Mouse (Mus musculus) macrophage (primary cell): Measurements from ENCODE around the gene Ap2b1. TPM values are rescaled to one million over a fixed set of nuclear protein-coding genes. Genes with fewer than 3 reads are reported as not detected.

ENCODE experiments used
- H3K27ac ChIP-seq: fragments of 350-480 bp; formaldehyde crosslinking; 2 replicates; pipeline ENCODE4 v1.9.0; 2021
- H3K36me3 ChIP-seq: fragments of 350-480 bp; formaldehyde crosslinking; 2 replicates; pipeline ENCODE4 v1.9.0; 2021; ENCODE audit errors: inconsistent target
- H3K4me3 ChIP-seq: fragments of 350-480 bp; formaldehyde crosslinking; 2 replicates; pipeline ENCODE4 v1.9.0; 2021; ENCODE audit errors: inconsistent target
- H3K79me2 ChIP-seq: fragments of 350-480 bp; formaldehyde crosslinking; 2 replicates; pipeline ENCODE4 v1.9.0; 2021; ENCODE audit errors: inconsistent target
- WGBS: methylation state at CpG from one replicate; pipeline ENCODE4 v1.1.7; 2026; ENCODE audit warnings: inconsistent platforms; ENCODE audit not compliant: missing documents; 5-methylcytosine and 5-hydroxymethylcytosine counted together
- polyA plus RNA-seq: library from polyadenylated mRNA; stranded (reverse); fragments of 250-400 nt; gene quantifications from 3 replicates; pipeline ENCODE4 v1.2.4, GENCODE M21; 2018; ENCODE audit warnings: inconsistent platforms

Ap2b1 gene
- polyA plus RNA-seq, 1 experiment from 2014 or later: 70.2 TPM

DNA sequence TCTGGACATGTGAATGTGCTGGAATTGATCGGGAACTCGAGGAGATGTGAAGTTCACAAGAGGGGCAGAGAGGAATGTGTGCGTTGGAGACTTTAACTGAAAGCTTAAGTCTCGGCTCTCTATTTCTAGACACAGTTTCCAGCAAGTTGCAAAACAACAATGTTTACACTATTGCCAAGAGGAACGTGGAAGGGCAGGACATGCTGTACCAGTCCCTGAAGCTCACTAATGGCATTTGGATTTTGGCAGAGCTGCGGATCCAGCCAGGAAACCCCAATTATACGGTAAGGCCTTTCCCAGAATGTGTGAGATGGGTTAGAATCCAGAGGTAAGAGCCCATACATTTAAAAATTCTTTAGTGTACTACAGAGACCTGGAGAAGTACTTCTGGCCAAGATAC is 98.8 kb downstream of the Ap2b1 start:
- no peak overlapping the region for H3K27ac ChIP-seq
- no peaks in the 10 kb centered on the region for H3K79me2 ChIP-seq
- no peak overlapping the region for H3K4me3 ChIP-seq
- H3K36me3 ChIP-seq: peaks cover 69% of the 10 kb centered on the region
- 90% methylated on average over 7 of the region's 7 CpGs for WGBS

DNA sequence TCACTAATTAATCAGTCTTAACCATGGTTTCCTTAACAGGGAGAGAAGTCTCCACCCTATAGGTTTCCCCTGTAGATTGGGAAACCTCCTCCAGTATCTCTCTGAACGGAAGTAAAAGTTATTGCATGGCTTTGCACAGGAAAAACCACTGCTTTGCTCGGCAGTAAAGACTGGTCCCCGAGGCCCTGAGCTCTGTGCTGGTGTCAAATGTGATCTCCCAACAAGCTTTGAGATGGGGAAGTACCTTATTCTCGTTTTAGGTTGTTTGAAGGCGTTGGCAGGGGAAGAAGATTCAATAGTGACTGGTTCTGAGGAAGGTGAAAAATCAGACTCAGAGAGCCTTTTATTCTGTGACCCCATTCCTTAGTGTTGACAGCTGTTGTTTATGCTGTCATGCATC is 99.9 kb downstream of the Ap2b1 start:
- Histone ChIP-seq H3K27ac (no peak overlapping the region), H3K36me3 (peaks cover 72% of the 10 kb centered on the region), H3K4me3 (no peak overlapping the region), H3K79me2 (no peaks in the 10 kb centered on the region)
- whole genome bisulfite sequencing: 51% methylated on average over 5 of the region's 5 CpGs

DNA sequence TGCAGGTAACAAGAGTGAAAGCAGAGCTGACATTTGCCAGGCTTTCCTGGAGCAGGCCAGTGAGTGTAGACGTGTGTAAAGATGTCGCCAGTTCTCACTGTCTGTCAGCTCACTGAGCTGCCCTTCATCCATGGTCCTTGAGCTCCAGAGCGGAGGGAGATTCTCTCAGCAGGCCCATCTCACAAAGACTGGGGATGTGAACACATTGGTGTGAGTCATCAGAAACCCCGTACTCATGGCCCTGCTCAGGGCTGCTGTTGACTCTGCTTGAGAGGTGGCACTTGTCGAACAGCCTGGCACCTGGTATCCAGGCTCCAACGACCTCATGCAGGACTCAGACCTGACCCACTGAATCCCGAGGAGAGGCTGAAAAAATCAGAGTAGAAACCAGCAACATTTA is 105.0 kb downstream of the Ap2b1 start:
- Histone ChIP-seq H3K79me2 (no peaks in the 10 kb centered on the region), H3K36me3 (peaks cover 28% of the 10 kb centered on the region), H3K27ac (no peak overlapping the region), H3K4me3 (no peak overlapping the region)
- WGBS: 95% methylated on average over 7 of the region's 7 CpGs

DNA sequence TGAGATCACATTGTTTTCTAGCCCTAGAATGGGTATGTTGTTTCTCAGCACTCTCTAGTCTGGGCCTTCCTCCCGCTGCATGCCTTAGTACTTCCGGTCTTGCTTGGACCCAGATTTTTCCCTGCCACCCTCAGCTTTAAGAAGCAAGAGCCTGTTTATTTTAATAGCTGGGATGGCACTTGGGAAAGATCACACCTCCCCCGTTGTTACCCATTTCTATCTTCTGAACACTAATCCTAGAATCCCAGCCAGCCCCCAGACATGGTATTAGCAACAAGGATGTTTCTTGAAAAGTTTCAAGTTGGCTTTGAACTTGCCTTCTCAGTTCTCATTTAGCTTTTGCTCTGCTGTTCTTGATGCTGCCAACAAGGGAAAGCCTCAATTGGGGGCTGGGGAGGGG is 107.6 kb downstream of the Ap2b1 start:
- Histone ChIP-seq H3K36me3 (peaks cover 19% of the 10 kb centered on the region), H3K79me2 (no peaks in the 10 kb centered on the region), H3K4me3 (no peak overlapping the region), H3K27ac (no peak overlapping the region)
- WGBS: 55% methylated on average over 3 of the region's 3 CpGs

DNA sequence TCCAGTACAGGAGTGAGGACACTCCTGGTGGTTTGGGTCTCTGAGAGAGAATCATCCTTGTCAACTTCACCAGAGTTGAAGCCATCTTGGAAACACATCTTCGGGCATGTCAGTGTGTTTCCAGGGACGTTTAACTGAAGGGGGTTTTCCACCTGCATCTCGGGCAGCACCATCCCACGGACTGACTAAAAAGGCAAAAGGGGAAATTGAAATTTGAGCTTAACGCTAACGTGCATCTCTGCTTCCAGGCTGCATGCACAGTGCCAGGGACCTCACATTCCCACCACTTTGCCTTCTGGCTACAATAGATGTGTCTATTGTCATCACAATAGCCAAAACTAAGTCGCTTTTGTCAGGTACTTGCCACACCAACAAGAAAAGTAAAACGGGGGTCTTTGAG is 109.4 kb downstream of the Ap2b1 start:
- Histone ChIP-seq H3K27ac (no peak overlapping the region), H3K79me2 (no peaks in the 10 kb centered on the region), H3K36me3 (peaks cover 4% of the 10 kb centered on the region; the same call in 1 of the 2 replicates), H3K4me3 (no peak overlapping the region)
- WGBS: 23% methylated on average over 8 of the region's 8 CpGs

DNA sequence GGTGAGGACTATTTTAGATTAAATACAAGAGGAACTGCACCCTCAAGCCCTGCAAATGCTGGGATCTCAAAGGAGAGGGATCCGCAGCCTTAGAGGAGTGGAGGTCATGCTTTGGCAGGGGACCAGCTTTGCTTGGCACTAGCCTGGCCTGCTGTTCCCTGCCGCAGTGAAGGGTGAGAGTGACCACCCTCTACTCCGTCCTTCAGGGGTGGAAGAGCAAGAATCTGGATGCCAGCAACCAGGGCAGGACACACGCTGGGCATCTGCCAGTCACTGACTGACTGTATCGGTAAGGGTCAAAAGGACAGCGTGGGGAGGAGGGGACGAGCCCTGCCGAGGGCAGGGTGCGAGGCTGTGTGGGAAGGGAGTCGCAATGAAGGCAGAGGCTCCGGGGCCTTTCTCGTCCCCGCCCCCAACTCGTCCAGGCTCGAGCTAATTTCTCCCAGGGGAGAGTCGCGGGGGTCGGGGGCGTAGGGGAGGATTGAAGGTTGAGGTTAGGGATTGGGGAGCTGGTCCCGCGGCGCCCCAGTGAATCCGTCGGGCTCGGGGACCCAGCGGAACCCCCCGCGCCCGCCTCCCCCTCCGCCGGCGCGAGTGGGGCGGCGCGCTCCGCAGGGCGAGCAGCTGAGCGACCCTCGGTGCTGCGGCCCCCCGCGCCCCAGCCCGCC is 110.4 kb downstream of the Ap2b1 start, which contains the start of gene Rasl10b:
Rasl10b (plus strand) TSS at position 51 of the 668 bp plus-strand sequence.
- Histone ChIP-seq H3K4me3 (no peak within 1 kb of the TSS), H3K79me2 (no peaks in the 10 kb centered on the region), H3K27ac (no peak within 1 kb of the TSS), H3K36me3 (no peaks in the 10 kb centered on the region)
- WGBS: 8% methylated on average over 39 of the region's 44 CpGs

DNA sequence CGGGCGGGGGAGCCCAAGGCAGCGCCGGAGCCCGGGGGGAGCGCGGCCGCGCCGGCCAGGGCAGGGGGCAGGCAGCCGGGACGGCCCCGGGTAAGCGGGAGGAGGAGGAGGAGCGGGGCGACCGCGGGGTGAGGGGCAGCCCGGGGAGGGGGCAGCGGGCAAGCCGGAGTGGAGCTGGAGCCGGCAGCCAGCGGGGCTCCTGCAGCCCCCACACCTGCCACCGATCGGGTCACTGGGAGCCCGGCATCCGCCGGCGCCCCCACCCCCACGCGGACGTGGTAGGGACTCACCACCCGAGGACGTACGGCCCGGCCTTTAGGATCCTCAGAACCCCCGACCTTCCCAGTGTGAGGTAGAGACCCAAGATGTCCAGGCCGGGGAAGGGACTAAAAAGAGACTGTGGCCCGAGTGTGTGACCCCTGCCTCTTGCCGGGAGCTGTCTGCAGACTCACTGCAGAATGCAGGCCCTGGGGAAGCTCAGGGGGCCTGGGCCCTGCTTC is 111.0 kb downstream of the Ap2b1 start:
- WGBS: 6% methylated on average over 23 of the region's 40 CpGs
- no peaks in the 10 kb centered on the region for H3K79me2 ChIP-seq
- no peak overlapping the region for H3K4me3 ChIP-seq
- no peaks in the 10 kb centered on the region for H3K36me3 ChIP-seq
- no peak overlapping the region for H3K27ac ChIP-seq

DNA sequence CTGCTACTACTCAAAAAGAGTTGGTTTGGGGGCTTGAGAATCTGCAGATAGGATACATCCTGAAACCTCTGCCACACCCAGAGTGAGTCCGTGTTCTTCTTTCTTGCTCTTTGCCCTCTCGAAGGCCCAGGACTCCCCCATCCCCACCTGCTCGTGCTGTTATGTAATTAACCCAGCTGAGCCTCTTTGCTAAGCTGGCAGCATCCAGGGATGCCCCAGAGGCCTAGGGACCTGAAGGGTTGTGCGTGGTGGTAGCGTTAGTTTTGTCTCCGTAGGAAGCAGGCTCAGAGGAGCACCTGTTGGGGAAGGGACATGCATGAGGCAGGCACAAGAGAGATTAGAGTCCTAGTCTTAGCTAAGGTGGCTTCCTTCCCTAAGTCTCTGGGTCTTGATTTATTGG is 111.7 kb downstream of the Ap2b1 start:
- Histone ChIP-seq H3K27ac (no peak overlapping the region), H3K36me3 (no peaks in the 10 kb centered on the region), H3K4me3 (no peak overlapping the region), H3K79me2 (no peaks in the 10 kb centered on the region)
- WGBS: 77% methylated on average over 6 of the region's 6 CpGs

DNA sequence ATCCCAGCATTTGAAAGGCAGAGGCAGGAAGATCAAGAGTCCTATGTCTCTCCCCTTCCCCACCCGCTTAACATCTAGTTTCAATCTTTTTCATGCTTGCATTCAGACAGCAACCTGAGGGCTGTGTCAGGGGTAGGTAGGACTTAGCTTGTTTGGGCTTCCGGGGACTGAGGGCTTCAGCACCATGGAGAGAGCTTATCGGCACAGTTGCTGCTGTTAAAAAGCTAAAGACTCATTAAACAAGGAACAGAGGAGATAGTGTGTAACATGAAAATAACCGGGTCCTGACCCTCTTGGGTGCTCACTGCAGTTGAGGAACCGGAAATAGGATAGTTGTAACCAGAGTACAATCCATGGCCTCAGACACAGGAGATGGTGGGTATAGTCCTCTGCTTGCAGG is 118.3 kb downstream of the Ap2b1 start:
- Histone ChIP-seq H3K36me3 (no peaks in the 10 kb centered on the region), H3K27ac (no peak overlapping the region), H3K4me3 (no peak overlapping the region), H3K79me2 (no peaks in the 10 kb centered on the region)
- WGBS: 12% methylated on average over 5 of the region's 5 CpGs

DNA sequence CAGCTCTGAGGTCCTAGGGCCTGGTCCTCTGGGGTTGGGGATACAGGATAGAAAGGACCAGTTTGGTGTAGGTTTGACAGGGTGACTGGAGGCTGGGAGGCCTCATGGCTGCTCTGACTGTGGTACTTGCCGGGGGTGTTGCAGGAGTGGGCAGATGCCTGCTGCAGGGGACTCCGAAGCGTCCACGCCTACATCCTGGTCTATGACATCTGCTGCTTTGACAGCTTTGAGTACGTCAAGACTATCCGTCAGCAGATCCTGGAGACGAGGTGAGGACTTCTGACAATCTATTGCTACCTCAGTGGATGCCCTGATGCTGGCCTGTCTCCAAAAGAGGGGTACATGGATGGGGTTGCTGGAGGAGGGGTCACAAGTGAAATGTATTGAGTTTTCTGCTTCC is 118.9 kb downstream of the Ap2b1 start:
- 80% methylated on average over 7 of the region's 7 CpGs for WGBS
- Histone ChIP-seq H3K27ac (no peak overlapping the region), H3K36me3 (no peaks in the 10 kb centered on the region), H3K79me2 (no peaks in the 10 kb centered on the region), H3K4me3 (no peak overlapping the region)

DNA sequence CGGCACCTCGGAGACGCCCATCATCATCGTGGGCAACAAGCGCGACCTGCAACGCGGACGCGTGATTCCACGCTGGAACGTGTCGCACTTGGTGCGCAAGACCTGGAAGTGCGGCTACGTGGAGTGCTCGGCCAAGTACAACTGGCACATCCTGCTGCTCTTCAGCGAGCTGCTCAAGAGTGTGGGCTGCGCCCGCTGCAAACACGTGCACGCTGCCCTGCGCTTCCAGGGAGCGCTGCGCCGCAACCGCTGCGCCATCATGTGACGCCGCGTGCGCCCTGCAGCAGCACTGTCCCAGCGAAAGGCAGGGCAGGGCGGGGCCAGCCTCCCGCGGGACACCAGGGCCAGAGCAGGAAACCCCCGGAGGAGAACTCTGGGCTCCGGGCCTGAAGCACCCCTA is 119.7 kb downstream of the Ap2b1 start:
- WGBS: 10% methylated on average over 38 of the region's 38 CpGs
- Histone ChIP-seq H3K79me2 (no peaks in the 10 kb centered on the region), H3K36me3 (no peaks in the 10 kb centered on the region), H3K27ac (no peak overlapping the region), H3K4me3 (no peak overlapping the region)

DNA sequence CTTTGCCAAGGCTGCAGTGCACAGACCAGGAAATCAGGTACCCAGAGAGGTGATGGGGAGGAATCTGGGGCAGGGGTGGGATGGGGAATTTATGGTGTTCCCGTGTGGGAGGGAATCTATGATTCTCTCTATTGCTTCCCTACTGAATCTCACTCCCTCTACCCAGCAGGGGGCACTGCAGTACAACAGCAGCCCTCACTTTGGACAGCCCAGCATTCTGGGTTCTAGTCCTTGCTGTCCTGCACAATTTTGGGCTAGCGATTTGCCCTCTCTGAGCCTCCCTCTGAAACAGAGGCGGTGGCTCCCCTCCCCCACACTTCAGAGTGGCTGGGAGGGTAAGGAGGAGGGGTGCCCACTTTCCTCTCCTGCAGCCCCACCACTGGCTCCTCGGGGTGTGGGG is 121.5 kb downstream of the Ap2b1 start:
- Histone ChIP-seq H3K36me3 (no peaks in the 10 kb centered on the region), H3K27ac (no peak overlapping the region), H3K4me3 (no peak overlapping the region), H3K79me2 (no peaks in the 10 kb centered on the region)
- WGBS: 45% methylated on average over 4 of the region's 4 CpGs

DNA sequence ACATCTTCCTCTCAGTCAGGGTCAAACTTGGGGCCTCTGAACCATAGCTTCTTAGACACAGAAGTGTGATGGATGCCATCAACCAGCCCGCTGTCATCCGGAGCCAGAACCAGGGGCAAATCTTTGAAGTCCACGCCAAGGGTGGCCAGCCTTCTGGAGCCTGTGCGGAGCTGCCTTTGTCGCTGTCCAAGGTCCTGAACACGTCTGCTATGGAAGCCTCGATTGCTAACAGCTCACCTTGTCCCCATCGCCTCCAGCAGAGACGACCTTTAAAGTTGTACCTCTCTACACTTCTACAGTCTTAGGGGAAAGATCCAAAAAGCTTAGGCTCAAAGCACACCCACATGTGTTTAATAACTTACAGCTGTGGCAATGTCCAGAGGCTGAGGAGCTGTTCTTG is 122.5 kb downstream of the Ap2b1 start:
- H3K4me3 ChIP-seq: no peak overlapping the region
- WGBS: 2% methylated on average over 9 of the region's 9 CpGs
- H3K36me3 ChIP-seq: no peaks in the 10 kb centered on the region
- H3K79me2 ChIP-seq: no peaks in the 10 kb centered on the region
- H3K27ac ChIP-seq: no peak overlapping the region

DNA sequence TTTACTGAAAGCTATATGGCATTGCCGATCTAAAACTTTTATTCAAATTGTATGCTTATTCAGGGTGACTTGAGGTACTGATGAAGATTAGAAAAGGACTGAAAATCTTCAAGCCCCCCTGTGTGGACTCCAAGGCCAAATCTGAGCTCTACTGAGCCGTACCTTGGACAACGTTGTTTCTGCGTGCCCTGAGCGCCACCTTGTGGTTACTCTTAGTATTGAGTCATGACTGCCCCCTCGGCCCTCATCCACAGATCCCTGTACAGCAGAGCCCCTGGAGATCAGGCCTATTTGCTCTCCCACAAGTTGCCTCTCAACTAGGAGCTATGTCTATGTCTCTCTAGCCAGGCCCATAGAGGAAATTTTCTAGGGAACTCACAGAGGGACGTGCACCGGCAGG is 125.9 kb downstream of the Ap2b1 start:
- no peaks in the 10 kb centered on the region for H3K36me3 ChIP-seq
- 15% methylated on average over 8 of the region's 8 CpGs for WGBS
- no peaks in the 10 kb centered on the region for H3K79me2 ChIP-seq
- no peak overlapping the region for H3K4me3 ChIP-seq
- no peak overlapping the region for H3K27ac ChIP-seq

DNA sequence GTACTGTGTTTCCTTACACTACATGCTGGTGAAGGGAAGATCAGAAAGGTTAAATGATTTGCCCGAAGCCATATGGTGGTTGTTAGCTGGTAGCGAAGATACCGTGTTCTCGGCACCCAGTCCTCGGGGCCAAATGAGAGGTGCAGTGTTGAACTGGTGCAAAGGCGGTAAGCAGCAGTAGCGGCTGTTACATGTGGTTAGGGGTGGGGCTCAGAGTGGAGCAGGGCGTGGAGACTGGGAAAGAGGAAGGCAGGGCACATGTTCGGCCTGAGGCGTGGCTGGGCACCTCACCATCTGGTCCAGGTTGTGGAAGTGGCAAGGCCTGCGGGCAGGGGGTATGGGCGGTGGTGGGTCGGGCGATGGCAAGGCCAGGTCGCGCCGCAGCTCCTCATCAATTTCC is 128.1 kb downstream of the Ap2b1 start:
- no peak overlapping the region for H3K27ac ChIP-seq
- H3K79me2 ChIP-seq: no peaks in the 10 kb centered on the region
- H3K4me3 ChIP-seq: no peak overlapping the region
- 4% methylated on average over 17 of the region's 17 CpGs for WGBS
- H3K36me3 ChIP-seq: no peaks in the 10 kb centered on the region

DNA sequence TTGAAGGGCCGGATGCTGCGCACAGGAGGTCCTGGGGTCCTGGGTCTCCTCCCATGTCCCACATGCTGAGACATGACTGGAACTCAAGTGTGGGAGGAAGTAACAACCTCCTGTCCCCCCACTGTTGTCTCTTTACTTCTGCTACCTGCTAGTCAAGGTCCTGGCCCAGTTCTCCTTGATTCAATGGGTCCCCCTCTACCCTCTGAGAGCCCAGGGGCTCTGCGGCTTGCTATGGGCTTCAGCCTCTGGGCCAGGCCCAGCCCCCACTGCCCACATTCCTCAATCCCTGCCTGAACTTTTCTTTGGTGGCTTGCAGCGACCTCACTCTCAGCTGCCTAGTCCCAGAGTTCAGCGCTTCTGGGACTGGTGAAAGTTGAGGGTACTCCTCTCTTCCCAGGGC is 130.5 kb downstream of the Ap2b1 start, which contains the start of gene Gas2l2:
Gas2l2 (minus strand) TSS at position 101 of the 400 bp plus-strand sequence.
- 92% methylated on average over 5 of the region's 5 CpGs for WGBS
- H3K79me2 ChIP-seq: no peaks in the 10 kb centered on the region
- H3K27ac ChIP-seq: no peak within 1 kb of the TSS
- no peaks in the 10 kb centered on the region for H3K36me3 ChIP-seq
- H3K4me3 ChIP-seq: no peak within 1 kb of the TSS
